Mouse (Mus musculus) bone marrow macrophage, adult 2 months (primary cell): ENCODE measurements at regions not wholly inside any gene's neighbourhood (a gene's known extent, or its start where the extent isn't known, plus 50 kb on each side); places are given as distances from the start of the nearest gene placed in this dataset.

Source experiments
- CTCF ChIP-seq: IDR thresholded peaks from 2 replicates; pipeline ENCODE4 v1.5.1; 2012; ENCODE audit warnings: low read depth, mild to moderate bottlenecking, low read length, moderate library complexity
- POLR2A ChIP-seq: IDR thresholded peaks from 2 replicates; pipeline ENCODE4 v1.6.1; 2012; ENCODE audit warnings: mild to moderate bottlenecking, low read depth, low read length, borderline replicate concordance

DNA sequence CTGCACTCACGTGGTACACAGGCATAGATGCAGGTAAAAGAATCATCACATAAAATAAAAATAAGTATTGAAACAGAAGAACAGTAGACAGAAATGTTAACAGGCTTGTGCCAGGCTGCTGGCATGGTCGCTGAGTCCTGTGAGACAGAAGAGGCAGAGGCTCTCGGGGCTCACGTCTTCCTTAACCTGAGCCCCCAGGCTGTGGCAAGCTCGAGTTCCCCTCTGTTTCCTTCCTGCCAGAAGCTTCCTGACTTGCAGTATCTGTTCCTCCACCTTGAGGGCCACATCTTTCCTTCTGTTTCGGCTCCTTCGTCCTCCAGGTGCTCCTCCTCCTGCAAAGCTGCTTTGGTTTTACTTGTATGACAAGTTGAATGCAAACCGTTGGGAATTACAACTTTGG, 294.6 kb downstream of the Fut8 start:
- TF ChIP-seq CTCF (no peak), POLR2A (no peak)
